Mouse (Mus musculus) limb, embryonic 14.5 days (tissue): ENCODE measurements around the gene Atp6v0a4. TPM values are rescaled to one million over a fixed set of nuclear protein-coding genes. Genes with fewer than 3 reads are reported as not detected.

Experiments
- ATAC-seq: fragments of 200-750 bp; cut with Nextera tagmentation; 2 replicates; pipeline ENCODE4 v1.8.0; 2017; ENCODE audit warnings: low read depth, moderate number of reproducible peaks, moderate TSS enrichment; ENCODE audit not compliant: low FRiP score
- DNase-seq: peaks from one replicate; pipeline ENCODE4 v3.0.0-alpha.2; 2015; ENCODE audit warnings: low spot score
- H3K27ac ChIP-seq: fragments of 300-500 bp; sonication (generic); replicated peaks from 2 replicates; pipeline ENCODE4 v1.5.1; 2014; ENCODE audit warnings: low read depth, mild to moderate bottlenecking, low read length, moderate library complexity, mixed read lengths
- H3K27me3 ChIP-seq: fragments of 300-500 bp; sonication (generic); 2 replicates; pipeline ENCODE4 v1.6.1; 2014; ENCODE audit warnings: low read length, mixed read lengths; ENCODE audit not compliant: control insufficient read depth, insufficient read depth
- H3K36me3 ChIP-seq: fragments of 300-500 bp; sonication (generic); 2 replicates; pipeline ENCODE4 v1.6.1; 2014; ENCODE audit warnings: mild to moderate bottlenecking, low read length, moderate library complexity, mixed read lengths; ENCODE audit not compliant: control insufficient read depth, insufficient read depth
- H3K4me1 ChIP-seq: fragments of 300-500 bp; sonication (generic); 2 replicates; pipeline ENCODE4 v1.6.1; 2014; ENCODE audit warnings: antibody characterized with exemption, low read length, mixed read lengths; ENCODE audit not compliant: control insufficient read depth, insufficient read depth
- H3K4me2 ChIP-seq: fragments of 300-500 bp; sonication (generic); replicated peaks from 2 replicates; pipeline ENCODE4 v1.6.1; 2014; ENCODE audit warnings: low read depth, mild to moderate bottlenecking, low read length, moderate library complexity; ENCODE audit not compliant: severe bottlenecking
- H3K4me3 ChIP-seq: fragments of 300-500 bp; sonication (generic); replicated peaks from 2 replicates; pipeline ENCODE4 v1.5.1; 2014; ENCODE audit warnings: low read length
- H3K9ac ChIP-seq: fragments of 300-500 bp; sonication (generic); 2 replicates; pipeline ENCODE4 v1.6.1; 2014; ENCODE audit warnings: mild to moderate bottlenecking, low read depth, low read length, moderate library complexity; ENCODE audit not compliant: severe bottlenecking
- H3K9me3 ChIP-seq: fragments of 300-500 bp; sonication (generic); 2 replicates; pipeline ENCODE4 v1.6.1; 2016; ENCODE audit warnings: low read length; ENCODE audit not compliant: control insufficient read depth
- POLR2A ChIP-seq: fragments of 200-500 bp; IDR thresholded peaks from 2 replicates; pipeline ENCODE4 v1.8.0; 2012; ENCODE audit warnings: inconsistent platforms, mild to moderate bottlenecking, moderate library complexity, borderline replicate concordance; ENCODE audit not compliant: insufficient read depth, insufficient read length; ENCODE audit errors: extremely low read depth
- WGBS: fragments of 180-500 bp; shearing (Covaris S2); extraction: QIAGEN DNeasy Blood & Tissue Kit; methylation state at CpG from one replicate; pipeline ENCODE4 v1.1.7; 2014; 5-methylcytosine and 5-hydroxymethylcytosine counted together
- polyA plus RNA-seq, 2 experiments: library from polyadenylated mRNA; depleted of rRNA in 1 of 2; stranded (reverse) in 1 of 2; unstranded in 1 of 2; fragments of >200 nt; fragmentation: Nextera tagmentation in 1 of 2; extraction: Ambion mirVana in 1 of 2; gene quantifications; 2 replicates each; pipeline versions ENCODE4 v1.2.1 to v1.2.3; 2012 to 2014

Gene Atp6v0a4
- polyA plus RNA-seq, 2 experiments: 1.8 to 2.2 TPM

GRCm38 (mm10) chr6:38139086-38139485, 14.7 kb upstream of the Atp6v0a4 start:
- Histone ChIP-seq H3K9ac (no peak overlapping the region), H3K27me3 (no peaks in the 10 kb centered on the region), H3K4me1 (peaks cover 8% of the 10 kb centered on the region), H3K9me3 (no peaks in the 10 kb centered on the region), H3K36me3 (peaks cover 40% of the 10 kb centered on the region), H3K4me3 (no peak overlapping the region), H3K27ac (no peak overlapping the region), H3K4me2 (no peak overlapping the region)
- no peak for TF ChIP-seq POLR2A
- ATAC-seq (no peak), DNase-seq (no peak)
- WGBS: 87% methylated on average over 3 of the region's 3 CpGs

- DNase-seq (no peak), ATAC-seq (no peak)
- Histone ChIP-seq H3K27ac (no peak overlapping the region), H3K4me1 (0 out of 2 replicates have a peak, but pooled peaks cover 2% of the 10 kb centered on the region), H3K9me3 (no peaks in the 10 kb centered on the region), H3K4me3 (no peak overlapping the region), H3K27me3 (no peaks in the 10 kb centered on the region), H3K9ac (no peak overlapping the region), H3K36me3 (peaks cover 42% of the 10 kb centered on the region), H3K4me2 (no peak overlapping the region)
- WGBS: 94% methylated on average over 8 of the region's 8 CpGs
- TF ChIP-seq POLR2A: no peak
Measured at GRCm38 (mm10) chr6:38134806-38135559, 10.6 kb upstream of the Atp6v0a4 start.

- no peak overlapping the region; the same call in 1 of the 2 replicates for H3K27ac ChIP-seq
- no peak for ATAC-seq
- no peak overlapping the region for H3K9ac ChIP-seq
- WGBS: 60% methylated on average over 4 of the region's 4 CpGs
- peaks cover 55% of the 10 kb centered on the region for H3K36me3 ChIP-seq
- DNase-seq: peak; percentile 27
- no peaks in the 10 kb centered on the region for H3K9me3 ChIP-seq
- H3K27me3 ChIP-seq: no peaks in the 10 kb centered on the region
- no peak for TF ChIP-seq POLR2A
- no peak overlapping the region for H3K4me3 ChIP-seq
- 0 out of 2 replicates have a peak, but pooled peaks cover 2% of the 10 kb centered on the region for H3K4me1 ChIP-seq
- no peak overlapping the region for H3K4me2 ChIP-seq
Measured at GRCm38 (mm10) chr6:38131801-38132231, 7.4 kb upstream of the Atp6v0a4 start.

GRCm38 (mm10) chr6:38129883-38130282, 5.5 kb upstream of the Atp6v0a4 start:
- DNase-seq: no peak
- Histone ChIP-seq H3K4me3 (no peak overlapping the region), H3K36me3 (peaks cover 49% of the 10 kb centered on the region), H3K4me2 (no peak overlapping the region), H3K4me1 (0 out of 2 replicates have a peak, but pooled peaks cover 2% of the 10 kb centered on the region), H3K27ac (no peak overlapping the region), H3K9ac (no peak overlapping the region), H3K27me3 (no peaks in the 10 kb centered on the region), H3K9me3 (no peaks in the 10 kb centered on the region)
- 97% methylated on average over 5 of the region's 5 CpGs for WGBS
- no peak for TF ChIP-seq POLR2A
- no peak for ATAC-seq

GRCm38 (mm10) chr6:38128115-38128514, 3.7 kb upstream of the Atp6v0a4 start:
- no peak for DNase-seq
- no peaks in the 10 kb centered on the region for H3K9me3 ChIP-seq
- ATAC-seq: no peak
- no peak for TF ChIP-seq POLR2A
- peaks cover 13% of the 10 kb centered on the region; the same call in 1 of the 2 replicates for H3K4me1 ChIP-seq
- H3K27me3 ChIP-seq: no peaks in the 10 kb centered on the region
- no peak overlapping the region for H3K4me3 ChIP-seq
- H3K36me3 ChIP-seq: peaks cover 43% of the 10 kb centered on the region
- H3K27ac ChIP-seq: no peak overlapping the region
- no peak overlapping the region for H3K4me2 ChIP-seq
- WGBS: 88% methylated on average over 14 of the region's 14 CpGs
- no peak overlapping the region for H3K9ac ChIP-seq
